Mouse (Mus musculus) frontal cortex, postnatal 14 days (tissue): ENCODE data around the gene Il12rb1.
"Not testable (repeated sequence)": the region's sequence is repeated elsewhere in the genome, so short reads cannot be mapped to it uniquely, and the experiment has no call there.

Source experiments
- DNase-seq, 2 experiments: peaks; one replicate each; pipeline ENCODE4 v3.0.0; 2022; ENCODE audit warnings: low spot score in 2 of 2

The Il12rb1 gene

GRCm38 (mm10) chr8:70800648-70801047, 7.6 kb upstream of the Il12rb1 start:
- peak in 1 of 2 experiments; percentile 48 for DNase-seq

DNA sequence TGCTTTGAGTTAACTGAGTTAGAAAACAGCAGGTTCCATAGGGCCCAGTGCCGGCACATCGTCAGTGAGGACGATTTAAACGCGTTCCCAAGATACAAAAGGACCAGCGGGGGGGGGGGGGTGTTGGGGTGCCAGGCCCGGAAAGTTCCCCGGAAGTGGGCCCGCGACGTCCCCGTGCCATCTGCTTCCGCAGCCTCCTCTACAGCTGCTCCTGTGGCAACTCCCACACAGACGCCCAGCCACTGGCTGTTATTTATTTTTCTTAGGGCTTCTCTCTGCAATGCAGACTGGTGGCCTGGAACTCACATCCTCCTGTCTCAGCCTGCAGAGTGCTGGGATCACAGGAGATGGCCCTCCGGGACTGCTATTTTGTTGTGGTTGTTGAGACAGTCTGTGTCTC, 7.1 kb upstream of the Il12rb1 start:
- peak in 1 of 2 experiments; percentile 51 for DNase-seq

DNA sequence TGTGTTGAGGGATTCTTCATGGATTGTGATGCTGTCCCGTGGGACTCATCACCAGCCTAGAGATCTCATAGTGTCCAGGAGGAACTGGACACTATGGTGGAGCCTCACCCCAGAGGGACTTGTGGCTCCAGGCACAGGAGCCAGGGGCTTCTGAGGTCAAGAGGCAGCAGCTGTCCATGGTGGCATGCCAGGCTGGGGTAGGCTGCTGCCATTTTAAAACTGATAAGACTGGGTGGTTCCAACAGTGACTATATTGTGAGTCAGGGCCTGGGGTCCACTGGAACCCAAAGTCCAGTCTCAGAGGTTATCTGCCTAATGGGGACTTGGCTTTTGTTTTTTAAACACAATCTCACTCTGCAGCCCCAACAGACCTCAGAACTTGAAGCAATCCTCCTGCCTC, 6.4 kb upstream of the Il12rb1 start:
- no peak for DNase-seq

DNA sequence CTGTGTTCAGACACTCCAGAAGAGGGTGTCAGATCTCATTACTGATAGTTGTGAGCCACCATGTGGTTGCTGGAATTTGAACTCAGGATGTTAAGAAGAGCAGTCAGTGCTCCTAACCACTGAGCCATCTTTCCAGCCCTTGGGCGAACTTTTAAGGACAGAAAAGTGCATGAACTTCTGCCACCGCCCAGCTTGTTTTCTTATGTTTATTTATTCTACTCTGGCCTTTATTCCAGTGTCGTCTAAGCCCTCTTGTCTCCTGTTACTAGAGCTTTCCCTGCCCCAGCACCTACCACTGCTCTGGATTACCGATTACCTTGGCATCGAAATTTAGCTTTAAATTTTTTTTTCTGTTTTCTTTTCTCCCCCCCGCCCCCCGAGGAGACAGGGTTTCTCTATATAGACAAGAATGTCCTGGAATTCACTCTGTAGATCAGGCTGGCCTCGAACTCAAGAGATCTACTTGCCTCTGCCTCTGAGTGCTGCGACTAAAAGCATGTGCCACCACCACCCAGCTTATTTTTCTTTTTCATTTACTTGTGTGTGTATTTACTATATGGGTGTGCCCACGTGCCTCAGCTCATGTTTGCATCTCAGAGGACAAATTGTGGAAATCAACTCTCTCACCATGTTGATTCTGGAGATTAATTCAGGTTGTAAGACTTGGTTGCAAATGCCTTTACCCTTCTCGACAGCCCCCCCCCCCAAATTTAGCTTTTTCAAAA, 5.3 kb upstream of the Il12rb1 start:
- DNase-seq = no peak

DNA sequence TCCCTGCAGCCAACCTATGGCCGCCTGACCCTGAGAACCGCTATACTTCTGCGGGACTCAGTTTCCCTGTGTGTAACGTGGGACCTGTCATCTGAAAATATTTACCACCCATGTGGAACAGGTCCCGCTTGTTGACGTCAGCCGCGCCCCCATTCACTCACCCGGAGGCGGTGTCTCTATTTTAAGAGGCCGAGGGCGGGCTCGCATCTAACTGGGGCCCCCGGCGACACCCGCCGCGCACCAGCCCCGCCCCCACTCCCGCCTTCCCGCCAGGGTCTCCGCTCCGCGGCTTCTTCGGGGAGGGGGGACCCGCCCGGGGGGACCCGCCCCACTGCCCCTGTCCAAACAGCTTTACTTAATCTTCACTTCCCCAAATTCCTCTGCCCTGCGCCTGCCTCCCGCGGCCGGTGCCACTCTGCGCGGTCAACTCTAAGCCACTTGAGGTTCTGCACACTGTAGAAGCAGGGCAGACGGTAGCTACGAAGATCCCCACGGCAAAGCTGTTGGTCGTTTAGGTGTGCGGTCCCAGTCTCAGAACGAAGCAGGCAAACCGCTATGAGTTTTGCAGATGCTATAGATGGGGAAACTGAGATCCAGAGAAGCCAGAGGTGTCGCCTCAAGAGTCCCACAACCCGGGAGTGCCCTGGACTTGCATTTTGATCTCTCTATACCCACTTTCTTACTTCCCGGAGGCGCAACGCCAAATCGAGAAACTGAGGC, 4.3 kb upstream of the Il12rb1 start:
- peak in 1 of 2 experiments; percentile 43 for DNase-seq

GRCm38 (mm10) chr8:70804481-70805206, 3.6 kb upstream of the Il12rb1 start, which contains the start of gene Mast3:
Gene Mast3, minus strand, starts transcription at chr8:70805054.
- peak in 1 of 2 experiments; percentile 72 for DNase-seq

- DNase-seq = no peak
Observed at GRCm38 (mm10) chr8:70806541-70806940, 1.7 kb upstream of the Il12rb1 start.

DNA sequence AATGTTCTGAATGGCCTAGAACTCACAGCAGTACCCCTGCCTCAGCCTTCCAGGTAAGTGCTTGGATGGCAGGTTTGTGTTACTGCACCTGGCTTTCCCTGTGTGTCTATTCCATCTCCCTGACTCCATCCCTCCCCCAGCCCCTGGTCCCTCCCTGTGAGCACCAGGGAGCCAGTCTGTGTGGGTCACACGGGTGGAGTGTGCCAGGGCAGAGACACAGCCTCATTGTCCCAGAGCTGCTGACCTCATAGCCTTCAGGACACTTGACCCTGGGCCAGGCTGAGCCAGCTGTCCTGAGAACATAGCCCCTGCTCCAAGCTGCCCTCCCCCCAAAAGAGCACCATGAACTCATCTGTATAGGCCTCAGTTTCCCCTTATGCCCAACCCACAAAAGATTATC, 945 bp upstream of the Il12rb1 start:
- DNase-seq = no peak

DNA sequence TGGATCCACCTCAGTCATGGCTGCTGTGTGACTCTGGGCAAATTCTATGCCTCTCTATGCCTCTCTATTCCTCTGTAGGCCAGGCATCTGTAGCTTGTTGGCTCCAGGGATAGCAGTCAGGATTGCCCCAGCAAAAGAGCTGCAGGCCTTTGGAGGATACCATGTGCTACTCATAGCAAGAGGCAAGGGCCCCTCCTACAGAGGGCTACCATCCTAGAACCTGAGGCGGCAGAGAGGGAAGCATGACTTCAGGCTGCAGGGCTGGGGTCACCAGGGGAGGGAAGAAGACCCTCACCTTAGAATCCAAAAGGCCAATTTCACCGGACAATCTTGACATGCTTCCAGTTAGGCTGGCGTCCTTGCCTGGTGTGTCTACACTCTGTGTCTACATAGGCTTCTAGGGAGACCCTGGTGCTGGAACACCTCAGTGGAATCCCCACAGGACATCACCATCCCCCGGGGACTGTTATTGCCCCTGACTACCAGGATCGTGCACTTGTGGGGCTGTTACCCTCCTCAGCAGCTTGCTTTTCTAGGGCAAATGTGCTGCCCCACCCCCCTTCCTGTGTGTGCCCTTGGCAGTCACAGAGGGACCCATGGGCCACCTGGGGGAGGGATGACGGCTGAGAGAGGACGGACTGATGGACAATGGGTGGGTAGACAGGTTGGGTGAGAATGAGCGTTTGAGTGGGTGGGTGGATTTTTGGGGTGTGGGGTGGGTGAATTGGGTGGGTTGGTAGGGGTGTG, 879 bp downstream of the Il12rb1 start:
- no peak for DNase-seq

GRCm38 (mm10) chr8:70810962-70811680, 2.9 kb downstream of the Il12rb1 start:
- DNase-seq = no peak

GRCm38 (mm10) chr8:70812055-70812454, 3.8 kb downstream of the Il12rb1 start:
- DNase-seq = no peak

DNA sequence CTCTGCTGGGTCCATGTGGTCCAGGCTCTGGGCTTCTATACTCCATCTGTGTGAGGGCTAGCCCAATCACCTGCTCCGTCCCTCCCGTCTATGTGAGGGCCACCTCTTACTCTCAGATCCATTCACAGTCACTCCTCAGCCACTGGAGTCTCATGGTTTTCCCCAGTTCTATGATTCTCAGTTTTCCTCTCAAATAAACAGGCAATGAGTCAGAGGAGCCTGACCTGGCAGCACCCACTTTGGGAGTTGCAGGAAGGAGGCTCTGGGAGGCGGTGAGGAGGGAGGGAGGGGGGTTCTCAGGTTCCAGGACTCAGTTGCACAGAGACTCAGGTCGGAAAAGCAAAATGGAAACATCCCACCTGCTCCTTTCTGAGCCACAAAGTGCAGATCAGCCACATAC, 4.6 kb downstream of the Il12rb1 start:
- no peak for DNase-seq

DNA sequence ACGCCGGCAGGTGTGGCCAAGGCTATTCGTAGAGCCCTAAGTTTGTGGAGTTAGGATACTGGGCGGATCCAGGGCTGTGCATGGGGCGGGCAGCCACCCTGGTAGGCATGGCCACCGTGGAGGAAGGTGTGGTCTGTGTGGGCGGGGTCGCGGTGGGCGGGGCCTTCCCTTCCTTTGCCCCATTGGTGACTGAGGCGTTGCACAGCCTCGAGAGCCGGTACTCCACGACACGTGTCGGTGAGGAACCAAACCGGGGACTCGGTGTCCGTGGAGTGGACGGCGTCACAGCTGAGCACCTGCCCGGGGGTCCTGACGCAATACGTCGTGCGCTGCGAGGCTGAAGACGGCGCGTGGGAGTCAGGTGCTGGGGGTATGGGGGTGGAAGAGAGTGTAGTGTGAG, 8.4 kb downstream of the Il12rb1 start:
- DNase-seq = no peak

DNA sequence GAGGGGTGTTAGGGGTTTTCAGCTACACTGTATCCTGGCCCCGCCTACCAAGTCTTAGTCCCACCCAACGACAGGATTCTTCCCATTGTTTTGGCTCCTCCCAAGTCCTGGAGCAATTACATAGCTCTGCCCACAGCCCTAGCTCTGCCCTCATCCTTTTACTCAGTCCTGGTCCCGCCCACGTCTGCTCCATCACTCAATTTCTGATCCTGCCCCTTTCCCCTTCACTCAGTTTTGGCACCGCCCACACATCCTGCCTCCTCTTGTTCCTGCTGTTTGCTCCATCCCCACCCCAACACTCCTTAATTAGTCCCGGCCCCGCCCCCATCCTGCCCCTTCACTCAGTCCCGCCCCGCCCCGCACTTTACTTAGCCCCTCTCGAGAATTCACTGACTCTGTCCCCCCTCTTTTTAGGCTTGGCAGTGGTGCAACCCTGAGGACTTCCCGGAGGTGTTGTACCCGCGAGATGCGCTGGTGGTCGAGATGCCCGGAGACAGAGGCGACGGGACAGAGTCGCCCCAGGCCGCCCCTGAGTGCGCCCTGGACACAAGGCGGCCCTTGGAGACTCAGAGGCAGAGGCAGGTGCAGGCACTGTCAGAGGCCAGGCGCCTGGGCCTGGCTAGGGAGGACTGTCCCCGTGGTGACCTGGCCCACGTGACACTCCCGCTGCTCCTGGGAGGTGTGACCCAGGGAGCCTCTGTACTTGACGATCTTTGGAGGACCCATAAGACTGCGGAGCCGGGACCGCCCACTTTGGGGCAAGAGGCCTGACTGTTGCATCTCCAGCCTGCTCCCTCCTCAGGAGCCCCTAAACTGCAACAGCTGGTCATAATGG, 12.1 kb downstream of the Il12rb1 start:
- DNase-seq = no peak

GRCm38 (mm10) chr8:70821399-70821962, 13.2 kb downstream of the Il12rb1 start:
- DNase-seq = no peak

- DNase-seq = no peak
Observed at GRCm38 (mm10) chr8:70821992-70822391, 13.7 kb downstream of the Il12rb1 start.

DNA sequence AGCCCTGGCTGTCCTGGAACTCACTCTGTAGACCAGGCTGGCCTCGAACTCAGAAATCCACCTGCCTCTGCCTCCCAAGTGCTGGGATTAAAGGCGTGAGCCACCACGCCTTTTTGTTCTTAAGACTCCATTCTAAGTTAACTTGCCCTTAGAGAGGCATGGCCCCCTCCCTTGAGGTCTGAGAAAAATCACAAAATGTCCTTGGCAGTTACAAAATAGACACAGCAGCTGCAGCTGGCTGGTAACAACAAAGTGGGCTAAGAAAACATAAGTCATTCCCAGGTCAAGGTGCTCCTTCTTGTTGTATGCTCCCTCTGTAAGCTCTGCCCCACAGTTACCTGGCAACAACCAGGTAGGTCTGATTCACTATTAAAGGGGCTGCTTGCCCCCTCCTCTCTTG, 14.3 kb downstream of the Il12rb1 start:
- DNase-seq = not testable (repeated sequence)

DNA sequence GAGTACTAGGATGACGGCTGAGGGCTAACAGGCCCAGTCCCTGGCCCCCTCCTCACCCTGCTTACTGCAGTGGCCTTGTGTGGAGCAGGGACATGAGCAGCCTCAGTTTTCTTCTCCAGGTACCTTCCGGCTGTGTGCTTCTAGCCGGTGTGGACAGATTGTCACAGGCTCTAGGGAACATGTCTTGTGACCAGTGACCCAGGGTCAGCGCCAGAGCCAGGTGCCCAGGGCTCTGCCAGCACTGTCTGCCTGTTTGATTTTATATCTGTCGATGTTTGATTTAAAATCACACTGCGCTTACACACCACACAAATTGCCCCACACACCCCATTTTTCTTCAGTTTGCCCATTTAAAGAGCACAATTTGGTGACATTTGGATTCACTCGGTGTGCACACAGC, 15.6 kb downstream of the Il12rb1 start:
- DNase-seq = no peak

DNA sequence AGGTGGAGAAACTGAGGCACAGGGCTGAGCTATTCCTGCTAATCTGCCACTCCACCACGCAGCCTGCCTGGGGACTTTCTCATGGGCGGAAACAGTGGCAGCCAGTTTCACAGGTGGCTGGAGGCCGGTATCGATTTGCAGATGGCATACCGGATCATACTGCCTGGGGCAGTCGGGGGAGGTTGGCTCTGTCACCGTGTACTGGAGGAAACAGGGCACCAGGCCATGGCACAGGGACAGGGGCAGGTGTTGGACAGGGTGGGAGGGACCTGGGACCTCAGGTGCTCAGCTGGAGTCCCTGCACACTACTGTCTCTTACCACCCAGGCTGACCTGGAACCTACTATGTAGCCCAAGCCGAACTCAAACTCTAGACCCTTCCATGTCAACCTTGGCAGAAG, 17.6 kb downstream of the Il12rb1 start:
- no peak for DNase-seq

DNA sequence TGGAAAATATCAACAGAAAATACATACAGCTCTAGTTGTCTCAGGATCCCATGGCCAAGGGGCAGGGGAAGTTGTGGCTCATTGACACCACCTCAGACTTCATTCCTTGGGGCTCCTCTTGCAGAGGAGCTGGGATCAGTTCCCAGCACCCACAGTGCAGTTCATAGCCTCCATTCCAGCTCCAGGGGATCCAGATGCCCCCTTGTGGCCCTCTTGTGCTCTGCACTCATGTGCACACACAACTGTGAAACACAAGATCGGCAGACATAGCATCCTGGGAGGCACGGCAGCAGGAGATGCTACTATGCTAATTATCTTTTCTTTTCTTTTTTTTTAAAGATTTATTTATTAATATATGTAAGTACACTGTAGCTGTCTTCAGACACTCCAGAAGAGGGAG, 18.8 kb downstream of the Il12rb1 start:
- DNase-seq = no peak
